Comparison of ENCODE assay signal across 23 mouse cellular contexts in the genomic region with DNA sequence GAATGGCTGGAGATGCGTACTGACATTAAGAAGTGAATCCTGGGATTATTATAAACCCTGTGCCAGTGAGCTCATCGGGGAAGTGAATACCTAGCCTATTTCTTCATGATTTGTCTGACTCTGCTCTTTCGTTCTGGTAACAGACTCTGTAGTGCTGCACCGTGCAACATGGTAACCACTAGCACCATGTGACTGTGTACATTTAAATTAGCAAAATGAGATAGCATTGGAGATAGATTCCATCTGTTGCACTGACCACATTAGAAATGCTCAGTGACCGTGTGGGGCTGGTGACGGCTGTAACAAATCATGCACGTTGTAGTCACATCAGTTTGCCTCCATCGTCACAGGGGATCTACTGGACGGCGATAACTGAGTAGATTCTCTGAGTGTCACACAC.
"Had no signal": no experiment of that assay in that cellular context is flagged by ENCODE, and none has a peak within 500 bp of the region (broad histone marks: within the 10 kb centered on the region; RNA-seq: fewer than 3 reads in every experiment).

No protein-coding gene starts in this region.

- DNase-seq: kidney, adult 2 months; kidney, postnatal 25 days; layer of hippocampus, adult 9-11 months; liver, postnatal 0 days; lung, postnatal 14 days; lung, postnatal 4 days; right cerebral cortex, adult 18-20 months; right cerebral cortex, postnatal 14 days; right cerebral cortex, postnatal 4 days; thymus, adult 2 months; thymus, postnatal 14 days; thymus, postnatal 4 days had no signal

- H3K36me3 ChIP-seq: limb, embryonic 12.5 days; limb, embryonic 15.5 days; midbrain, embryonic 12.5 days had no signal

- H3K27ac ChIP-seq: kidney, postnatal 0 days; layer of hippocampus, adult 2 months; limb, embryonic 12.5 days; limb, embryonic 15.5 days; liver, embryonic 14.5 days; midbrain, embryonic 12.5 days; stomach, postnatal 0 days had no signal

- H3K4me2 ChIP-seq: limb, embryonic 12.5 days; limb, embryonic 15.5 days; liver, embryonic 11.5 days; midbrain, embryonic 12.5 days had no signal

- H3K4me3 ChIP-seq: layer of hippocampus, adult 2 months; limb, embryonic 12.5 days; limb, embryonic 15.5 days; midbrain, embryonic 12.5 days; myocyte had no signal

- H3K9me3 ChIP-seq: limb, embryonic 12.5 days; limb, embryonic 15.5 days; midbrain, embryonic 12.5 days had no signal

- ATAC-seq: intestine, postnatal 0 days; liver, postnatal 0 days; midbrain, embryonic 16.5 days had no signal

- H3K4me1 ChIP-seq: limb, embryonic 12.5 days; limb, embryonic 15.5 days had no signal

- H3K27me3 ChIP-seq: limb, embryonic 12.5 days; limb, embryonic 15.5 days; midbrain, embryonic 12.5 days had no signal

- H3K9ac ChIP-seq: limb, embryonic 12.5 days; limb, embryonic 15.5 days; liver, embryonic 14.5 days; liver, postnatal 0 days; midbrain, embryonic 12.5 days had no signal
